9 mouse cellular contexts compared by ENCODE assay signal in the genomic region with DNA sequence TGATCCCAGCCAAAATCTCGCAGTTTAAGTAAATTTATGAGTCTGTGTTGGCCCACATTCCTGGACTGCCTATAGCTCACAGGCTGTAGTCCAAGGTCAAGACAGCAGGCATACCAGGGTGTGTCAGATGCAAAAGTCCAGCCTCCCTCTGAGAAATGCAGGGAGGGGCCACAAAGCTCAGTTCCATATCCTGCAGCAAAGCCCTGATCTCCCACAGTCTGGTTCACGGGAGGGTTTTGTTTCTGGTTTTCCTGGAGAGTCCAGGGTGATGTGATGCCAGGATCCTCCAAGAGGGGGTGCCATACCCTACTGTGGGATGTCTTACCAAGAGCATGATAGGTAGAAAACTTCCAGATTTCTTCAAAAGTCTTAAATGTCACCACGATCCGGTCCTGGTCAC. TPM values are rescaled to one million over a fixed set of nuclear protein-coding genes. Genes with fewer than 3 reads are reported as not detected.
DNase-seq lines count a peak whose midpoint lies in the region; ATAC-seq and TF ChIP-seq lines count a peak whose summit lies in the region.
"Had no signal": no experiment of that assay in that cellular context is flagged by ENCODE, and none has a peak within 500 bp of the region (broad histone marks: within the 10 kb centered on the region; RNA-seq: fewer than 3 reads in every experiment).

No protein-coding gene starts in this region.

- H3K4me3 ChIP-seq in cerebellum, adult 2 months (replicated peaks; ENCODE audit: insufficient read depth, low read depth, low read length) = no peak overlapping the region
- no peak overlapping the region for H3K4me3 ChIP-seq in spleen, adult 2 months (ENCODE audit: extremely low read depth, insufficient read depth, insufficient read length)
- no peak overlapping the region for H3K4me3 ChIP-seq in lung, embryonic 15.5 days
- H3K4me3 ChIP-seq: erythroblast, embryonic 14.5 days had no signal

- no peak overlapping the region for H3K9ac ChIP-seq in lung, embryonic 15.5 days

- no peaks in the 10 kb centered on the region for H3K4me1 ChIP-seq in cerebellum, adult 2 months (ENCODE audit: control insufficient read depth, insufficient read depth, low read length)
- H3K4me1 ChIP-seq in spleen, adult 2 months (ENCODE audit: control insufficient read depth, insufficient read depth, insufficient read length) = no peaks in the 10 kb centered on the region; the same call in 1 of the 2 replicates
- H3K4me1 ChIP-seq in lung, embryonic 15.5 days = peaks cover 6% of the 10 kb centered on the region; the same call in 1 of the 2 replicates

- no peak for ATAC-seq in cerebellum, adult (ENCODE audit: insufficient number of reproducible peaks, low FRiP score, low TSS enrichment)
- ATAC-seq in lung, embryonic 15.5 days (ENCODE audit: borderline replicate concordance, extremely low read depth, low FRiP score, low TSS enrichment) = peak; percentile 37; the same call in 1 of the 2 replicates

- no peak overlapping the region for H3K27ac ChIP-seq in cerebellum, adult 2 months (ENCODE audit: insufficient read depth, low read length)
- no peak overlapping the region for H3K27ac ChIP-seq in spleen, adult 2 months (ENCODE audit: insufficient read depth, low read length)
- no peak overlapping the region for H3K27ac ChIP-seq in lung, embryonic 15.5 days

- H3K9me3 ChIP-seq in lung, embryonic 15.5 days = no peaks in the 10 kb centered on the region

- no peak for TF ChIP-seq POLR2A in cerebellum, adult 2 months (IDR thresholded peaks at IDR 0.05; ENCODE audit: borderline replicate concordance, insufficient read depth, low read length)
- TF ChIP-seq POLR2A in spleen, adult 2 months (IDR thresholded peaks at IDR 0.05; ENCODE audit: low read depth, low read length) = no peak

- H3K27me3 ChIP-seq in cerebellum, adult 2 months (ENCODE audit: control insufficient read depth, insufficient read depth, low read length) = no peaks in the 10 kb centered on the region
- H3K27me3 ChIP-seq in spleen, adult 2 months (ENCODE audit: control insufficient read depth, insufficient read depth, low read length) = no peaks in the 10 kb centered on the region
- no peaks in the 10 kb centered on the region for H3K27me3 ChIP-seq in lung, embryonic 15.5 days

- peaks cover 15% of the 10 kb centered on the region for H3K36me3 ChIP-seq in spleen, adult 2 months (ENCODE audit: control insufficient read depth, insufficient read depth, low read length)
- H3K36me3 ChIP-seq in lung, embryonic 15.5 days = no peaks in the 10 kb centered on the region

- TF ChIP-seq CTCF in cerebellum, adult 2 months (IDR thresholded peaks at IDR 0.05; ENCODE audit: borderline replicate concordance, insufficient read depth, low read depth, low read length) = peak; percentile 38; the same call in 1 of the 2 replicates
- peak; percentile 15; the same call in 1 of the 2 replicates for TF ChIP-seq CTCF in spleen, adult 2 months (IDR thresholded peaks at IDR 0.05; ENCODE audit: extremely low read depth, insufficient read depth, insufficient read length, insufficient replicate concordance)

- DNase-seq in cerebellum, adult 2 months = peak in 1 of 2 experiments; percentile 27
- DNase-seq in spleen, adult 2 months (ENCODE audit: low read depth in 1 of 2, low spot score in 2 of 2) = peak in 1 of 2 experiments; percentile 30
- DNase-seq in spleen, postnatal 36 days (ENCODE audit: low spot score in 2 of 2) = no peak
- peak; percentile 37 for DNase-seq in embryo, embryonic 11 days
- peak; percentile 68 for DNase-seq in kidney, postnatal 14 days
- DNase-seq in testis, postnatal 10 days (ENCODE audit: low spot score) = peak; percentile 82

- 51% methylated on average over 4 of the region's 4 CpGs for WGBS in cerebellum, adult 2 months
- WGBS in spleen, adult 2 months = 65% methylated on average over 4 of the region's 4 CpGs
- WGBS in lung, embryonic 15.5 days = 42% methylated on average over 4 of the region's 4 CpGs

- no peak overlapping the region for H3K4me2 ChIP-seq in lung, embryonic 15.5 days

RNA-seq across cellular contexts. Expression of gene Sh3tc1, which starts 21.8 kb away (rescaled TPM):
- polyA plus RNA-seq in cerebellum, adult 2 months (2012; rRNA removed) = 1.2 and 1.7 TPM in 2 replicates
- 10.7 and 12.9 TPM in 2 replicates for polyA plus RNA-seq in spleen, adult 2 months (2012; rRNA removed)
- 11.0 and 11.6 TPM in 2 replicates for polyA plus RNA-seq in lung, embryonic 15.5 days (2015; fragmentation: Nextera tagmentation; extraction: Ambion mirVana)

RNA-seq across cellular contexts. Expression of gene Htra3, which starts 38.4 kb away (rescaled TPM):
- polyA plus RNA-seq in cerebellum, adult 2 months (2012; rRNA removed) = 7.1 and 9.5 TPM in 2 replicates
- 20.6 and 22.7 TPM in 2 replicates for polyA plus RNA-seq in spleen, adult 2 months (2012; rRNA removed)
- 26.0 and 29.2 TPM in 2 replicates for polyA plus RNA-seq in lung, embryonic 15.5 days (2015; fragmentation: Nextera tagmentation; extraction: Ambion mirVana)
- polyA plus RNA-seq: erythroblast, embryonic 14.5 days had no signal

RNA-seq across cellular contexts. Expression of gene Ablim2, which starts 39.7 kb away (rescaled TPM):
- 89.2 and 99.9 TPM in 2 replicates for polyA plus RNA-seq in cerebellum, adult 2 months (2012; rRNA removed)
- 5.1 and 5.7 TPM in 2 replicates for polyA plus RNA-seq in spleen, adult 2 months (2012; rRNA removed)
- 0.27 and 0.62 TPM in 2 replicates for polyA plus RNA-seq in lung, embryonic 15.5 days (2015; fragmentation: Nextera tagmentation; extraction: Ambion mirVana)
- polyA plus RNA-seq: erythroblast, embryonic 14.5 days had no signal

Comparison
In these comparisons a context has a peak if more than half of its experiments do, and no peak if none do; other contexts are left out.
1. DNase-seq: peak in embryo, embryonic 11 days (single experiment), kidney, postnatal 14 days (single experiment) and testis, postnatal 10 days (single experiment); none in spleen, postnatal 36 days (0 of 2).
2. RNA of gene Ablim2, which starts 39.7 kb away (polyA plus RNA-seq): 89.2 to 99.9 TPM in cerebellum, adult 2 months; 5.1 to 5.7 TPM in spleen, adult 2 months and 0.27 to 0.62 TPM in lung, embryonic 15.5 days; every median in the first group is over 10 times any median in the second.